Mouse (Mus musculus): ENCODE results near the gene Tgm2. TPM values are rescaled to one million over a fixed set of nuclear protein-coding genes. Genes with fewer than 3 reads are reported as not detected.

Gene Tgm2
- 89.6 and 93.0 TPM in 2 replicates for polyA plus RNA-seq (2012; rRNA removed)

DNA sequence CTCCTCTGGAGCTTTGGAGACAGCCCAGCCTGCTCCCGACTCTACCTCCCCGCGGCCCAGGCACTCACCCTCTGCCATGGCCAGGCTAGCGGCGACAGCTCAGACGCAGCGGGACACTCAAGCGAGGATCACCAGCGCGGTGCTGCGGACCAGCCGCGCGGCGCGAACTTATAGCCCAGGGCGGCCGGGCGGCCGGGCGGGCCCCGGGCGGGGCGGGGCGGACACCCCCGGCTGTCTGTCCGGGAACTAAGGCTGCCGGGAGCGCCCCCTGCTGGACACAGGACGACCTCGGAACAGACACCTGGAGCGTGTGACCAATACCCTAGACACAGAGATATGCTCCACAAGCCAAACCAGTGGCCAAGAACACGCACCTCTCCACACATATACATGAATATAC, at the start of gene Tgm2:
TSS of gene Tgm2 (minus strand) at position 214 of the 400 bp plus-strand sequence.
- TF ChIP-seq CTCF (IDR thresholded peaks at IDR 0.05; ENCODE audit: extremely low read depth, insufficient read length, insufficient replicate concordance, low read depth, low read length) = peak; percentile 76
- peak; percentile 94 for TF ChIP-seq POLR2A (IDR thresholded peaks at IDR 0.05; ENCODE audit: low read depth, low read length)
- under 1% methylated on average over 33 of the region's 33 CpGs for WGBS
- no peaks in the 10 kb centered on the region for H3K27me3 ChIP-seq (ENCODE audit: control insufficient read depth, insufficient read depth, low read length)
- H3K27ac ChIP-seq (ENCODE audit: insufficient read depth, low read depth, low read length) = peak within 1 kb of the TSS; percentile 43
- peaks cover 29% of the 10 kb centered on the region for H3K4me1 ChIP-seq (ENCODE audit: control insufficient read depth, insufficient read depth, insufficient read length, low read length)
- peak within 1 kb of the TSS; percentile 73 for H3K4me3 ChIP-seq (ENCODE audit: low read depth, low read length)
- H3K36me3 ChIP-seq (ENCODE audit: control insufficient read depth, insufficient read depth, low read length) = peaks cover 15% of the 10 kb centered on the region

DNA sequence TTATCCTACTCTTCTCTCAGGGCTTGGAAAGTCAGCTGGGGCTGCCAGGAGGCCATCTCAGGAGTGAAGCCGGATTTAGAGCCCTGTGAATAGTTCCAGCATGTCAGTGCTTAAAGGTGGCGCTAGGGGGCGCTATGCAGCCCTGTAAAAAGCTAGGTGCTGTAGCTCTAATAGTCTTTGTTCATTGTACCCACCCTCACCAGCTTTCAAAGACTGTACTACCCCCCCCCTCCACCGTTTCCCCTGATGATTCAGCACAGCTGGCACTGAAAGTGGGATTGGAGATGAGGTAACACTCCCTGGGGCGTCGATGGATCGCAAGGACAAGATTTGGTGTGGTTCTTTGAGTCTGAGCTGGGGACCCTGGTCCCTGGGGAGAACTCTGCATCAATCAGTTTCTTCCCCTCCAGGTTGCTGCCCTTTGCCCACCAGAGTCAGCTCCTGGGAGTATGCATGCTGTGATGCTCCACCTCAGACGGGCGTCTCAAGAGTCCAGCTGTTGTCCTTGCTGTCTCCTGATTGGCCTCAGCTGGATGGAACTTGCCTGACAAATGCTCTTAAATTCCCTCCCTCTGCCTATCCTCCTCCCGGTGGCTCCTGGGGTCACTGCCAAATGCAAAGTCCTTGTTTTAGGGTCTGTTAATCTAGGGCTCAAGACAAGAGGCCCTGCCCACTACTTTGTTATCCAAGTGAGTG, 48.9 kb upstream of the Tgm2 start:
- H3K27ac ChIP-seq (ENCODE audit: insufficient read depth, low read depth, low read length) = no peak overlapping the region
- TF ChIP-seq CTCF (IDR thresholded peaks at IDR 0.05; ENCODE audit: extremely low read depth, insufficient read length, insufficient replicate concordance, low read depth, low read length) = peak; percentile 88; the same call in 1 of the 2 replicates
- TF ChIP-seq POLR2A (IDR thresholded peaks at IDR 0.05; ENCODE audit: low read depth, low read length) = no peak
- H3K4me3 ChIP-seq (ENCODE audit: low read depth, low read length) = no peak overlapping the region
- H3K36me3 ChIP-seq (ENCODE audit: control insufficient read depth, insufficient read depth, low read length) = no peaks in the 10 kb centered on the region
- WGBS = 40% methylated on average over 10 of the region's 10 CpGs
- no peaks in the 10 kb centered on the region for H3K27me3 ChIP-seq (ENCODE audit: control insufficient read depth, insufficient read depth, low read length)
- H3K4me1 ChIP-seq (ENCODE audit: control insufficient read depth, insufficient read depth, insufficient read length, low read length) = peaks cover 18% of the 10 kb centered on the region

DNA sequence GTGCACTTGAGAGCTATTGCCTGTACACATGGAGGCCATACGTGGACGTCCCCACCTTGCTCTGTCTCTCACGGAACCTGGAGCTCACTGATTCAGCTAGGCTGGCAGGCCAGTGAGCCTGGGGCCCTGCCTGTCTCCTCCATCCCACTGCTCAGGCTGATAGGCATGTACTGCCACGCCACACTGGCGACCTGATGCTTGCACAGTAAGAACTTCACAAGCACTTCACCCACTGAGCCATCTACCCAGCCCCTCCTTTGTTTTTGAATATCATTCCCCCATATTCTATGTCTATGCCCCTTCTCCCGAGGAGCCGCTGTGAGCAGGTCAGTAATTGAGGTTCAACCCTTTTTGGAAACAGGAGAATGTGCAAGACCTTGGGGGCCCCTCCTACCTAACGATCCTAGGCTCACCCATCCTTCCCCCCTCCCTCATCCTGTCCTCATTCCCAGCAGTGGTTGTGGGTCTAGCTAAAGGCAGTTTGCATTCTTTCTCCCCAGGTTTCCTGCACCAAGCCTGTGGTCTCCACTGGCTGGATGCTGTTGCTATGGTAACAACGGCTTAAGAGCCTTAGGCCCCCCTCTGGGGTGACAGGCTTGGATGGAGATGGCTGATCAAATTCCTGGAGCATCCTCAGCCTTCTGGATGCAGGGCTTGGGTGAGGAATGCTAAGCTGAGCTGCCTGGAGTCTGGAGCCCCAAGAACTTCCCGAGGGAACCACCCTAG, 47.5 kb upstream of the Tgm2 start:
- Histone ChIP-seq H3K36me3 (ENCODE audit: control insufficient read depth, insufficient read depth, low read length) (no peaks in the 10 kb centered on the region), H3K4me3 (ENCODE audit: low read depth, low read length) (no peak overlapping the region), H3K27ac (ENCODE audit: insufficient read depth, low read depth, low read length) (no peak overlapping the region), H3K27me3 (ENCODE audit: control insufficient read depth, insufficient read depth, low read length) (no peaks in the 10 kb centered on the region), H3K4me1 (ENCODE audit: control insufficient read depth, insufficient read depth, insufficient read length, low read length) (peaks cover 18% of the 10 kb centered on the region)
- TF ChIP-seq CTCF (IDR thresholded peaks at IDR 0.05; ENCODE audit: extremely low read depth, insufficient read length, insufficient replicate concordance, low read depth, low read length) (no peak), POLR2A (IDR thresholded peaks at IDR 0.05; ENCODE audit: low read depth, low read length) (no peak)
- 88% methylated on average over 10 of the region's 10 CpGs for WGBS

DNA sequence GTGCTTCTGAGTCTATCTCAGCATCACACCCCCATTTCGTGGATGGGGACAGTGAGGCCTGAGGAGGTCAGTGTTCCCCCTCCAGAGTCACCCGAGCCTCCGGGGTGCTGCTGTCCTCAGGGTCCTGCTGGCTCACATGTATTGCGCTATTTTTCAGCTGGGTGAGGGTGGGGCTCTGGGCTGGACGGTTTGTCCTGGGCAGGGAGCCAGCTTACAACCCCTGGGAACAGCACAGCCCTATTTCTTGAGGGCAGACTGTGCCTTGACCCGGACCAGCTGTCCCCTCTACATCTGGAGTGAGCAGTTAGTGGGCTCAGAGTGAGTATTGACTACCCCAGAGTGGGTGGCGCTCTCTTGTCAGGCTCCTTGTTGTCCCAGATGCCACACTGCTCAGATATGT, 44.9 kb upstream of the Tgm2 start:
- no peak overlapping the region for H3K27ac ChIP-seq (ENCODE audit: insufficient read depth, low read depth, low read length)
- H3K4me3 ChIP-seq (ENCODE audit: low read depth, low read length) = no peak overlapping the region
- 18% methylated on average over 7 of the region's 7 CpGs for WGBS
- H3K4me1 ChIP-seq (ENCODE audit: control insufficient read depth, insufficient read depth, insufficient read length, low read length) = peaks cover 18% of the 10 kb centered on the region
- H3K36me3 ChIP-seq (ENCODE audit: control insufficient read depth, insufficient read depth, low read length) = no peaks in the 10 kb centered on the region
- no peaks in the 10 kb centered on the region for H3K27me3 ChIP-seq (ENCODE audit: control insufficient read depth, insufficient read depth, low read length)
- TF ChIP-seq POLR2A (IDR thresholded peaks at IDR 0.05; ENCODE audit: low read depth, low read length) (no peak), CTCF (IDR thresholded peaks at IDR 0.05; ENCODE audit: extremely low read depth, insufficient read length, insufficient replicate concordance, low read depth, low read length) (no peak)

DNA sequence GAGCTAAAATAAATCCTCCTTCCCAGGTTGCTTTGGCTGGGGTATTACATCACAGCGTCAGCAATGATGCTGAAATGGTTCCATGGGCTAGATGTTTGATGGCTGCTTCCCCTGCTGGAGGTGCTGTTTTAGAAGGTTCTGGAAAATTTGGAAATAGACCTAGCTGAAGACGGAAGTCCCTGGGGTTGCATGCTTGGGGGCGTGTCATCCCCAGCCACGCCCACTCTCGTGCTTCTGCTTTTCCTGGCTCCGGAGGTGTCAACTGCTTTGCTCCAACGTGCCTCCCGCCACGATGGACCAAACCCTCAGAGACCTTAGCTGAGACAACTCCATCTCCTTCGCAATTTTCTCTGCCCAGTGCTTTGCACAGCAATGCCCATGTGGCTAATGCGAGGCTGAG, 43.2 kb upstream of the Tgm2 start:
- TF ChIP-seq POLR2A (IDR thresholded peaks at IDR 0.05; ENCODE audit: low read depth, low read length) (no peak), CTCF (IDR thresholded peaks at IDR 0.05; ENCODE audit: extremely low read depth, insufficient read length, insufficient replicate concordance, low read depth, low read length) (no peak)
- 61% methylated on average over 11 of the region's 11 CpGs for WGBS
- Histone ChIP-seq H3K4me3 (ENCODE audit: low read depth, low read length) (no peak overlapping the region), H3K36me3 (ENCODE audit: control insufficient read depth, insufficient read depth, low read length) (no peaks in the 10 kb centered on the region), H3K4me1 (ENCODE audit: control insufficient read depth, insufficient read depth, insufficient read length, low read length) (peaks cover 18% of the 10 kb centered on the region), H3K27me3 (ENCODE audit: control insufficient read depth, insufficient read depth, low read length) (no peaks in the 10 kb centered on the region), H3K27ac (ENCODE audit: insufficient read depth, low read depth, low read length) (0 out of 2 replicates have a peak overlapping the region, but pooled peaks have one; percentile 12)

DNA sequence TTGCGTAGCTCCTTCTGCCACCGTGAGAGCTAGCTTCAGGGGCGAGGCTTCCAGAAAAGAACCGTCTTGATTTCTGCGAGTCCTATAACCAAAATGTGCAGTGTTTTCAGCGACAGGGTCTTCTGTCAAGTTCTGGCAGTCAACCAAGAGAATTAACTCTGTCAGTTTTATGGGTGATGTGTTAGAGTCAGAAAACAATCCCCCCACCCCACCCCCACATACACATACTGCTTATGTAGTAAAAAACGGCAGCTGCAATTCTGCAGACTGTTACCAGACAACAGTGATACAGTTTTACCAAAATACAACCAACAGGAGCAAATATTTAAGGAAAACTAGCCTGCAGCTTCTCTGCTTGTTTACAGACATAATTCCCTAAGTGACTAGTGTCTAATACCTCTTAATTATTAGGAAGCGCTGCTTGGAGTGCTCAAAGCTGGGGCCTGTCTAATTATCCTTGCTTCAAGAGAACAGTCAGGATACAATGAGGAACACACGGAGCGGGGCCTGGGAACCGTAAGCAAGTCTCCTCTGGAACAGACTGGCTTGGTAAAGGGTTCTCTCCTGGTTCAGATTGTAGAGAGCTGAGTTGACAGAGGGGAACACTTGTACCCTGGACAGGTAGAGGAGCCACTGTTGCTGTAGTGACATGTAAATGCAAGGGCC, 40.1 kb upstream of the Tgm2 start:
- 81% methylated on average over 11 of the region's 11 CpGs for WGBS
- TF ChIP-seq POLR2A (IDR thresholded peaks at IDR 0.05; ENCODE audit: low read depth, low read length) (no peak), CTCF (IDR thresholded peaks at IDR 0.05; ENCODE audit: extremely low read depth, insufficient read length, insufficient replicate concordance, low read depth, low read length) (no peak)

DNA sequence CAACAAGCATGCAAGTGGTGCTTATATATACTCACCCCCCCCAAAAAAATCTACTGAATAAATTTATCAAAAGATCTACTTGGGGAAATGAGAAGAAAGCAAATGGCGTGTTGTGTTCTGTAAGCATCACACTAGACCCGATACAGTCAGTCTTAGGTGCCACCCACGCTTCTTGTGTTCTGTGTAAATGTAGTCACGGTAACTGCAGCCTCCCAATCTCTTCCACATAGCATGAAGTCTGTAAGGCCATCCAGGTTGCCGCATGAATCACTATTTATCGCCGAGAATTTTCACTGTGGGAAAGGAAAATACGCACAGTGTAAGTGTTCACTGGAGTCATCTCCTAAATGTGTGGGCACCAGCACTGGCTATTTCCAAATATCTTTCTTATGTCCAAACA, 37.0 kb upstream of the Tgm2 start:
- H3K27me3 ChIP-seq (ENCODE audit: control insufficient read depth, insufficient read depth, low read length) = no peaks in the 10 kb centered on the region
- H3K36me3 ChIP-seq (ENCODE audit: control insufficient read depth, insufficient read depth, low read length) = no peaks in the 10 kb centered on the region
- H3K27ac ChIP-seq (ENCODE audit: insufficient read depth, low read depth, low read length) = no peak overlapping the region
- H3K4me1 ChIP-seq (ENCODE audit: control insufficient read depth, insufficient read depth, insufficient read length, low read length) = peaks cover 24% of the 10 kb centered on the region
- no peak overlapping the region for H3K4me3 ChIP-seq (ENCODE audit: low read depth, low read length)
- 92% methylated on average over 8 of the region's 8 CpGs for WGBS
- TF ChIP-seq POLR2A (IDR thresholded peaks at IDR 0.05; ENCODE audit: low read depth, low read length) (no peak), CTCF (IDR thresholded peaks at IDR 0.05; ENCODE audit: extremely low read depth, insufficient read length, insufficient replicate concordance, low read depth, low read length) (no peak)

More for the DNA sequence above, 40.1 kb upstream of the Tgm2 start:
- H3K27ac ChIP-seq (ENCODE audit: insufficient read depth, low read depth, low read length) = no peak overlapping the region
- no peaks in the 10 kb centered on the region for H3K27me3 ChIP-seq (ENCODE audit: control insufficient read depth, insufficient read depth, low read length)
- H3K4me3 ChIP-seq (ENCODE audit: low read depth, low read length) = no peak overlapping the region
- H3K36me3 ChIP-seq (ENCODE audit: control insufficient read depth, insufficient read depth, low read length) = no peaks in the 10 kb centered on the region
- peaks cover 23% of the 10 kb centered on the region for H3K4me1 ChIP-seq (ENCODE audit: control insufficient read depth, insufficient read depth, insufficient read length, low read length)

Measured in small intestine, adult 2 months (tissue).